Mouse (Mus musculus) CH12.LX (cell line): Measurements from ENCODE around the gene Scel. TPM values are rescaled to one million over a fixed set of nuclear protein-coding genes. Genes with fewer than 3 reads are reported as not detected.

ENCODE experiments used
- DNase-seq: peaks from one replicate; pipeline ENCODE4 v3.0.0-alpha.2; 2013; ENCODE audit errors: extremely low read depth
- H3K27ac ChIP-seq: 2 replicates; pipeline ENCODE4 v1.5.1; 2012; ENCODE audit warnings: low read depth, mild to moderate bottlenecking, control low read depth, moderate library complexity; ENCODE audit not compliant: insufficient read depth
- H3K27me3 ChIP-seq: replicated peaks from 2 replicates; pipeline ENCODE3; 2012; ENCODE audit warnings: inconsistent platforms
- H3K36me3 ChIP-seq, 2 experiments: replicated peaks in 1 of 2; 2 replicates each; pipeline versions ENCODE3 to v1.6.1; 2012; ENCODE audit warnings: inconsistent platforms in 1 of 2, low read length in 1 of 2, mild to moderate bottlenecking in 1 of 2, mixed read lengths in 1 of 2, moderate library complexity in 1 of 2; ENCODE audit not compliant: control insufficient read depth in 1 of 2, insufficient read depth in 1 of 2
- H3K4me1 ChIP-seq, 2 experiments: 2 replicates each; pipeline ENCODE4 v1.6.1; 2012; ENCODE audit warnings: inconsistent platforms in 1 of 2, moderate library complexity in 1 of 2; ENCODE audit not compliant: insufficient read depth in 2 of 2, control insufficient read depth in 1 of 2
- H3K4me2 ChIP-seq: 2 replicates; pipeline ENCODE4 v1.6.1; 2012; ENCODE audit warnings: low read depth, mild to moderate bottlenecking, control low read depth; ENCODE audit not compliant: poor library complexity, insufficient read depth, severe bottlenecking
- H3K4me3 ChIP-seq, 3 experiments: fragments of 150-350 bp in 1 of 3; sonication (generic) in 1 of 3; replicated peaks in 1 of 3; 2 replicates each; pipeline versions ENCODE3 to v1.5.1; 2011 to 2012; ENCODE audit warnings: low read depth in 2 of 3, low read length in 2 of 3, mild to moderate bottlenecking in 2 of 3, moderate library complexity in 2 of 3, control low read depth in 1 of 3, improper control_type of control experiment in 1 of 3, inconsistent platforms in 1 of 3, mixed read lengths in 1 of 3; ENCODE audit not compliant: poor library complexity in 1 of 3
- H3K79me2 ChIP-seq: replicated peaks from 2 replicates; pipeline ENCODE4 v1.6.1; 2012; ENCODE audit warnings: mild to moderate bottlenecking, moderate library complexity; ENCODE audit not compliant: control insufficient read depth, poor library complexity, insufficient read depth, severe bottlenecking; ENCODE audit errors: extremely low read depth
- H3K9ac ChIP-seq: 2 replicates; pipeline ENCODE4 v1.6.1; 2012; ENCODE audit warnings: low read depth, mild to moderate bottlenecking, control low read depth, moderate library complexity; ENCODE audit not compliant: insufficient read depth
- H3K9me3 ChIP-seq: replicated peaks from 2 replicates; pipeline ENCODE3; 2012; ENCODE audit warnings: low read length, inconsistent platforms, mixed read lengths
- BHLHE40 ChIP-seq: IDR thresholded peaks from 2 replicates; pipeline ENCODE4 v1.6.1; 2011; ENCODE audit warnings: mild to moderate bottlenecking, low read depth, low read length, improper control_type of control experiment
- CHD1 ChIP-seq: IDR thresholded peaks from 2 replicates; pipeline ENCODE4 v1.6.1; 2012; ENCODE audit warnings: low read depth, low read length, improper control_type of control experiment, inconsistent platforms
- E2F4 ChIP-seq: IDR thresholded peaks from 2 replicates; pipeline ENCODE4 v1.6.1; 2011; ENCODE audit warnings: low read depth, low read length, improper control_type of control experiment; ENCODE audit not compliant: insufficient replicate concordance
- EP300 ChIP-seq: IDR thresholded peaks from 2 replicates; pipeline ENCODE4 v1.6.1; 2011; ENCODE audit warnings: low read length, improper control_type of control experiment
- HCFC1 ChIP-seq: IDR thresholded peaks from 2 replicates; pipeline ENCODE4 v1.6.1; 2012; ENCODE audit warnings: low read depth, mild to moderate bottlenecking, inconsistent platforms, low read length, improper control_type of control experiment
- JUND ChIP-seq: conservative IDR thresholded peaks from 2 replicates; pipeline ENCODE4 v1.6.1; 2011; ENCODE audit warnings: low read depth, low read length, improper control_type of control experiment
- MAX ChIP-seq: IDR thresholded peaks from 2 replicates; pipeline ENCODE4 v1.6.1; 2011; ENCODE audit warnings: low read length, improper control_type of control experiment
- MAZ ChIP-seq: IDR thresholded peaks from 2 replicates; pipeline ENCODE4 v1.6.1; 2012; ENCODE audit warnings: low read depth, mild to moderate bottlenecking, inconsistent platforms, low read length, improper control_type of control experiment, moderate library complexity
- MEF2A ChIP-seq: IDR thresholded peaks from 2 replicates; pipeline ENCODE4 v1.6.1; 2014; ENCODE audit warnings: low read depth, mild to moderate bottlenecking, inconsistent platforms, low read length, improper control_type of control experiment, borderline replicate concordance
- NRF1 ChIP-seq: IDR thresholded peaks from 2 replicates; pipeline ENCODE4 v1.6.1; 2014; ENCODE audit warnings: low read depth, mild to moderate bottlenecking, inconsistent platforms, low read length, improper control_type of control experiment, moderate library complexity
- PAX5 ChIP-seq: IDR thresholded peaks from 2 replicates; pipeline ENCODE4 v1.6.1; 2012; ENCODE audit warnings: low read length, inconsistent platforms, mixed read lengths
- RCOR1 ChIP-seq: conservative IDR thresholded peaks from 2 replicates; pipeline ENCODE4 v1.6.1; 2012; ENCODE audit warnings: low read depth, mild to moderate bottlenecking, inconsistent platforms, low read length, improper control_type of control experiment
- SIN3A ChIP-seq: IDR thresholded peaks from 2 replicates; pipeline ENCODE4 v1.6.1; 2012; ENCODE audit warnings: low read length, improper control_type of control experiment, inconsistent platforms
- UBTF ChIP-seq: IDR thresholded peaks from 2 replicates; pipeline ENCODE4 v1.6.1; 2012; ENCODE audit warnings: low read depth, mild to moderate bottlenecking, inconsistent platforms, low read length, improper control_type of control experiment, moderate library complexity
- ZC3H11A ChIP-seq: IDR thresholded peaks from 2 replicates; pipeline ENCODE4 v1.6.1; 2012; ENCODE audit warnings: low read depth, mild to moderate bottlenecking, inconsistent platforms, low read length, improper control_type of control experiment
- dilution Hi-C: fragments of 300-500 bp; cut with MboI; formaldehyde crosslinking; loops from 2 replicates; pipeline ENCODE4 v1.14.3; 2020; ENCODE audit warnings: low sequenced_read_pairs; ENCODE audit not compliant: extremely low pct_unique_long_range_greater_than_20kb, extremely low pct_ligation_motif_present
- in situ Hi-C: fragments of 300-500 bp; cut with MboI; formaldehyde crosslinking; loops from 3 replicates; pipeline ENCODE4 v1.14.3; 2019; ENCODE audit warnings: low sequenced_read_pairs, low pct_ligation_motif_present, low pct_unique_long_range_greater_than_20kb, mixed read lengths
- polyA plus RNA-seq: library from polyadenylated mRNA; unstranded; fragments of >175 nt; gene quantifications from 2 replicates; pipeline ENCODE4 v1.2.1, GENCODE M21; 2012; ENCODE audit warnings: low read depth; ENCODE audit not compliant: insufficient read length
- total RNA-seq, 2 experiments: library from RNA; depleted of rRNA; stranded (reverse); fragments of 300-350 nt in 1 of 2; fragments of >200 nt in 1 of 2; gene quantifications; 2 replicates each; pipeline ENCODE4 v1.2.3; 2012 to 2014

The Scel gene
- total and polyA plus RNA-seq, 3 experiments: 0.04 to 0.31 (median 0.31) TPM

DNA sequence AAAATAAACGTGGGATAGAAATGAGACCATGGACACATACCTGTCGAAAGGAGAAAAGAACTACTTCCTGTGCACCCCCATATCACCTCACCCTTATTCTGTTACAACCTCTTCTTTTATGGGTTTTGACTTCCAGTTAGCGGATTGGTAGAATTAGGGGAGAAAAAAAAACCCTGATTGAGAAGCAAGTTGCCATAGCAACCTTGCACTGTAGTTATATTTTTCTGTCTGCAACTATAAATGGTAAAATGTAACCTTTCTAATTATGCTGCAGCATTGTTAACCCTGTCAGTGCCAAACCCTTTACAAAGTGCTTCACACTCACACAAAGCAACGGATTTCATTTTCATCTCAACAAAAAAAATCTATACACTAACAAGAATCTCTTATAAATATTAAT is 39.2 kb downstream of the Scel start:
- in situ Hi-C loops: no loop called here

DNA sequence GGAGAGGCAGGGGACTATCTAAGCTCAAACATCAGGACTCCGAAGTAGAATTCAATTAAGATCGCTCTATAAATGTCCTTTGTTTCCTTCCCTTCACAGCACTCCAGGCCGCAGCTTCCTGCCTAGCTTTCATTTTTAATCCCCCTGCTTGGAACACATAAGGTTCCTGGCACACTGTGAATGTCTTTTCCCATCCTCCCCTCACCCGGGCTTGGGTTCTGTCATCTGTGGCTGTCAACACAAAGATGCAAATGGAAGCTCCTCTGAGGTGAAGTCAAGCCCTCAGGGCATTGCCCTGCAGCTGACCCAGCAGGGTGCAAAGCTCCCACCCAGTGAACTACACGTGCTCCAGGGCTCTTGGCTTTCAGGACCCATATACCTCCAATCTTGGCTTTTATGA is 43.5 kb downstream of the Scel start:
- DNase-seq: no peak
- no peaks in the 10 kb centered on the region for H3K79me2 ChIP-seq
- no peak overlapping the region for H3K4me2 ChIP-seq
- H3K4me3 ChIP-seq: no peak overlapping the region
- H3K27ac ChIP-seq: no peak overlapping the region
- in situ Hi-C loops (loop anchor here (5.0 kb wide), 1 partner anchor 141 kb away; no protein-coding TSS in a partner anchor), dilution Hi-C loops (loop anchor here (25.0 kb wide), 1 partner anchor 406 kb away; no protein-coding TSS in a partner anchor)
- no peaks in the 10 kb centered on the region for H3K9me3 ChIP-seq
- H3K27me3 ChIP-seq: no peaks in the 10 kb centered on the region
- H3K36me3 ChIP-seq: no peaks in the 10 kb centered on the region
- no peak overlapping the region for H3K9ac ChIP-seq
- TF ChIP-seq BHLHE40: 0 out of 2 replicates have a peak, but pooled peaks have one; percentile 16
- no peak for TF ChIP-seq SIN3A
- H3K4me1 ChIP-seq: peaks cover 6 to 8% of the 10 kb centered on the region in 2 experiments; a peak in 3 of 4 replicates

More for the DNA sequence above, 39.2 kb downstream of the Scel start:
- no peak overlapping the region for H3K9ac ChIP-seq
- no peaks in the 10 kb centered on the region for H3K27me3 ChIP-seq
- H3K79me2 ChIP-seq: no peaks in the 10 kb centered on the region
- dilution Hi-C loops: loop anchor here (25.0 kb wide), 1 partner anchor 410 kb away; no protein-coding TSS in a partner anchor
- DNase-seq: no peak
- no peaks in the 10 kb centered on the region for H3K9me3 ChIP-seq
- no peaks in the 10 kb centered on the region for H3K36me3 ChIP-seq
- H3K4me3 ChIP-seq: no peak overlapping the region
- no peak overlapping the region for H3K4me2 ChIP-seq
- no peak overlapping the region for H3K27ac ChIP-seq
- TF ChIP-seq RCOR1 (no peak), NRF1 (no peak), MAZ (no peak), HCFC1 (no peak), PAX5 (no peak), MEF2A (no peak), MAX (no peak), E2F4 (no peak), CHD1 (no peak), EP300 (no peak), UBTF (no peak), JUND (no peak), ZC3H11A (no peak)
- H3K4me1 ChIP-seq: peaks cover 0 to 9% of the 10 kb centered on the region in 2 experiments; a peak in 2 of 4 replicates
